Mouse (Mus musculus) brain, adult 10 weeks (tissue): ENCODE data around the gene Unc13d. TPM values are rescaled to one million over a fixed set of nuclear protein-coding genes. Genes with fewer than 3 reads are reported as not detected.

Experiments used
- polyA plus RNA-seq: library from polyadenylated mRNA; stranded (reverse); fragments of 350-450 nt; fragmentation: Illumina TruSeq; extraction: RNeasy Lipid Tissue Mini Kit (QIAGEN cat#74804); gene quantifications from one replicate; pipeline ENCODE4 v1.2.3, GENCODE M21; 2015; ENCODE audit warnings: low read depth, low replicate concordance

The Unc13d gene
- polyA plus RNA-seq = 0.76 TPM

DNA sequence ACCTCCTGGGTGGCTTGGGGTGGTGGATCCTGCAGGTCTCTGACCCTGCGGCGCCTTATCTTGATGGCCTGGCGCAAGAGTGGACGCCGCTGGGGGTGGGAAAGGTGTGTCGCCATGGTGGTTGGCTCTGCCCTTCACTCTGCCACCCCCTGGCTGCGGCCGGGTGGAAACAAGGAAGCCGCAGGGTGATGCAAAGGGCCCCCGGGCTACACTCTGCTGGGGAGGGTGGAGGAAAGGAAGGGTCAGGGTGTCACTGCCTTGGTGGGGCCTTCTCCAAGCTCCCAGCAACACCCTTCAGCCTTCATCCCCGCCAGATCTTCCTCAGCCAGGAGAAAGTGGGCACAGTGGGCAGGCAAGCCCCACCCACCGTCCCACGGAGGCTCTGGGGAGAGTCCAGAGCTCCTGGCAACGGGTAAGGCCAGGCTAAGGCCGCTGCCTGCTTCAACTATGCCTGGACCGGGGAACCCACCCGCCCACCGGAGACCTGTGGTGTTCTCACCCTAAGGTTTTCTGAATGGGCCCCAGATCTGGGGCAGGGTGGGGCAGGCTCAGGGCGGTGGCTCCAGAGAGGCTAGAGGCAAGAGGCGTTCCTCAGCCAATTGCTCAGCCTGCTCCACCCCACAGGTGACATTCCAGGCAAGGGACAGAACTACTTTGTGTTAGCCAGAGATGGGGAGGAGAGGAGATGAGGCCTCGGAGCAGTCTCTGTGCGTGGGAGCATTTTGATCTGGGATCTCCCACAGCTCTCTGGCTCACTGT lies at the start of gene Unc13d:
TSS of gene Unc13d (minus strand) at position 516 of the 759 bp plus-strand sequence.

DNA sequence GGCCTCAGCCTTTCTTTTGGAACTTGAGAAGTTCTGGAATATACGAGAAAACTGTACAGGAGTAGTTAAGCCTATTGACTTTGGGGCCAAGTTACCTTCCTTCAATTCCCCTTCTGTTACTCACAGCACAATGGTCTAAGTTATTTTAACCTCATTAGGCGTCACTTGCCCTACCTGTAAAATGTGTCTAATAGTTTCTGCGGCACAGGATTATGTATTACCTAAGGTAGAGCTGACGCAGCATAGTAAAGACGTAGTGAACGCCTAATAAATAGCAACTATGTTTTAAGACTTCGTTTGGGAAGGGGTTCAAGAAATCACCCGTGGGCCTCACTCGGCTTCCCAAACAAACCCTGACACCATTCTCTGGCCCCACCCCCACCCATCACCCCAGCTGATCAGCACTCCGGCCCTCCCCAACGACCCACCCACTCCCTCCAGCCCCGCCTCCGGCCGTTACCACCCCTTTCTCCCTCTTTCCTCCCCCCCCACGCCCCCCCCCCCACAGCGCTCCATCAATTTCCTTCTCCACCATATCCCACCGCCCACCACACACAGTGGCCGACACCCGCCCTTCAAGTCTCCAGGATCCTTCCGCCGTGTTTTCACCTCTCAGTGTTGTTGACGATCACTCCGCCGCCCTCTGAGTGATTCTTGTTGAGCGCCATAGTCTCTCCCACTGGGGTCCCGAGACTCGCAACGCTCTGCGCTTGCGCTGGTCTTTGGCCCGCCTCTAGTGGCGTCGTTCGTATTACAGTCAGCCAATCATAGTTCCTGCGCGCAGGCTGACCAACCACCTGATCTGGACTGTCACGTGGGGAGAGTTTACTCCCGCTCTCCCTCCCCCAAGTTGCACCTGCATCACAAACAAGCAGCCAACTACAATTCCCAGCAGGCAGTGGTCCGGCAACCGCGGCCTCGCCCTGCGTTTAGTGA lies 8.8 kb upstream of the Unc13d start, which contains the start of gene Wbp2:
TSS of gene Wbp2 (minus strand) at position 738 of the 936 bp plus-strand sequence.

DNA sequence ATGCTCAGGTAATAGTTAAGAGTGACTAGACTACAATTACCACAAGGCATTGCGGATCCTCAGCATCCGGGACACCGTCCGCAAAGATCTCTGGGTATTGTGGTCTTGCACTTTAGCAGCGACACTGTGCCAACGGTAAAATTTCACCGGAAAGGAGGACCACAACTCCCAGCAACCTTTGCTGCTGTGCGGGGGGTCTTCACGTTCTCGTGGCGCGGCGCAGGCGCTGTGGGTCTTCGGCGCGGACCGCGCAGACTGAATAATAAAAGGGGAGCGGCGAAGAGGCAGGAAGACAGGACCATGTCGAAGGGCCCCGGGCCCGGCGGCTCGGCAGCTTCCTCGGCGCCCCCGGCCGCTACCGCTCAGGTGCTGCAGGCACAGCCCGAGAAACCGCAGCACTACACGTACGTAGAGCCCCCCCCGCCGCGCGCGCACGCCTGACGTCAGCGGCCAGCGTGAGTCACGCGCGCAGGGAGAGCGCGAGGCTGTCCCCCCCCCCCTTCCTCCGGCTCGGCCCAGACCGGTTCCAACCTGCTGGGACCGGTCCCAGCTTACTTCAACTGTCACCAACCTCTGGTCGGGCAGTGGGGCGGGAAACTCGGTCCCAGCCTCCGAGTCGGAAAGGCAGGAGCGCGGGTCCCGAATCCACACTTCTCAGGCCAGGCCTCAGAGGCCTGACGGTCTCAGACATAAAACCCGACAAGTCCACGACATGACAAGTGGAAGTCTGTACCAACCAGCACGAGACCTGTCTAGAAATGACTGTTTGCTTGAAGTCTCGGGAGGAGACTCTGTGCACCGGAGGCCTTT lies 47.5 kb downstream of the Unc13d start, which contains the start of gene Unk:
TSS of gene Unk (plus strand) at position 235 of the 810 bp plus-strand sequence.

GRCm38 (mm10) chr11:116027756-116028155 lies 50.0 kb downstream of the Unc13d start, which contains the start of gene H3f3b:
Gene H3f3b, minus strand, starts transcription at chr11:116027962.

DNA sequence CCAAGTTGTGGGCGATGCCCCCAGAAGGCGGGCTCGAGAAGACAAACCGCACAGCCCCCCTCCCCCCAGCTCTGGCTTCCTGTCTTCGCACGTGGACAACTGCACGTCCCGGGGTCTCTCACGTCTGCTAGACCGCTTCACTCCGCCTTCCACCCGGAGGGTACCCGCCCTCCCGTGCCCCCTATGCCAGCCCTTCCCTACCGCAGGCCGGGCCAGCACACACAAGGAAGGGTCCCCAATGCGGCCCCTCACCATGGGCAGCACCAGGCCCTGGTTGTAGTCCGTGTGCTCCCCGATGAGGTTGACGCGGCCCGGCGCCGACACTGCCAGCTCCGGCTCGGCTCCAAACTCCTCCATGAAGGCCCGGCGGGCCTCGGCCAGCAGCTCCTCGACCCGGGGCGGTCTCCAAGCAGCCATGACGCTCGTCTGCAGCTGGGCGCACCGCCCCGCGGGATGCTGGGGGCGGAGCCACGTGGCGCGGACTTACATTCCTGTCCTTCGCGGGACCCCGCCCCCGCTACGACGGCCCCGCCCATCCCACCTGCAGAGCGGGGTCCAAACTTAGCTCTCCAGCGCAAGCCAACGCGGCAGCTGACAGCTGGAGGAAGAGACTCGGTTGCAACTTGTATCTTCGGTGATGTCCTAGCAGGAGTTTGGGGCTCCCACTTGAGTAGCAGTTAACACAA lies 65.4 kb downstream of the Unc13d start, which contains the start of gene Galk1:
TSS of gene Galk1 (minus strand) at position 458 of the 686 bp plus-strand sequence.

Other genes with a start within 250 kb of the Unc13d start
- gene Myo15b, start 219.6 kb downstream of the Unc13d start, polyA plus RNA-seq = 0.82 TPM
- gene Smim5, start 178.0 kb downstream of the Unc13d start, polyA plus RNA-seq = 0.70 TPM
- gene Smim6, start 165.9 kb downstream of the Unc13d start, polyA plus RNA-seq = not detected
- gene Sap30bp, start 144.7 kb downstream of the Unc13d start, polyA plus RNA-seq = 55.3 TPM
- gene Recql5, start 144.5 kb downstream of the Unc13d start, polyA plus RNA-seq = 19.8 TPM
- gene Itgb4, start 103.3 kb downstream of the Unc13d start, polyA plus RNA-seq = 8.7 TPM
- gene Galk1, start 65.2 kb downstream of the Unc13d start, polyA plus RNA-seq = 17.0 TPM
- 240 TPM for gene H3f3b, start 50.0 kb downstream of the Unc13d start, polyA plus RNA-seq
- 13.7 TPM for gene Unk, start 47.6 kb downstream of the Unc13d start, polyA plus RNA-seq
- 423 TPM for gene Wbp2, start 9.0 kb upstream of the Unc13d start, polyA plus RNA-seq
- gene Trim47, start 49.2 kb upstream of the Unc13d start, polyA plus RNA-seq = 4.4 TPM
- gene Trim65, start 53.2 kb upstream of the Unc13d start, polyA plus RNA-seq = 3.2 TPM
- 64.8 TPM for gene Mrpl38, start 60.9 kb upstream of the Unc13d start, polyA plus RNA-seq
- 37.6 TPM for gene Fbf1, start 90.2 kb upstream of the Unc13d start, polyA plus RNA-seq
- gene Ten1, start 120.9 kb upstream of the Unc13d start, polyA plus RNA-seq = 58.6 TPM
- 119 TPM for gene Acox1, start 121.1 kb upstream of the Unc13d start, polyA plus RNA-seq
- gene Evpl, start 160.1 kb upstream of the Unc13d start, polyA plus RNA-seq = 1.3 TPM
- 58.8 TPM for gene Srp68, start 196.3 kb upstream of the Unc13d start, polyA plus RNA-seq
- not detected for gene Galr2, start 203.0 kb upstream of the Unc13d start, polyA plus RNA-seq
- gene Exoc7, start 229.3 kb upstream of the Unc13d start, polyA plus RNA-seq = 74.2 TPM